Mouse (Mus musculus) brain, embryonic 14.5 days (tissue): ENCODE measurements around the gene Slc22a23.

Experiments used
- CTCF ChIP-seq: fragments of 200-500 bp; IDR thresholded peaks from 2 replicates; pipeline ENCODE4 v1.5.1; 2012; ENCODE audit warnings: inconsistent platforms, mild to moderate bottlenecking, moderate library complexity, borderline replicate concordance; ENCODE audit not compliant: insufficient read depth, insufficient read length; ENCODE audit errors: extremely low read depth
- POLR2A ChIP-seq: fragments of 200-500 bp; IDR thresholded peaks from 2 replicates; pipeline ENCODE4 v1.6.1; 2012; ENCODE audit warnings: mild to moderate bottlenecking, inconsistent platforms, borderline replicate concordance; ENCODE audit not compliant: poor library complexity, insufficient read depth, insufficient read length, severe bottlenecking; ENCODE audit errors: extremely low read depth

- TF ChIP-seq POLR2A: no peak
- no peak for TF ChIP-seq CTCF
These were observed 88.3 kb downstream of the Slc22a23 start for GRCm38 (mm10) chr13:34256676-34257075.
